Mouse (Mus musculus) hindbrain, embryonic 15.5 days (tissue): ENCODE results near the gene Sox30. TPM values are rescaled to one million over a fixed set of nuclear protein-coding genes. Genes with fewer than 3 reads are reported as not detected.

ENCODE experiments used
- ATAC-seq: fragments of 200-750 bp; cut with Nextera tagmentation; 2 replicates; pipeline ENCODE4 v1.8.0; 2017; ENCODE audit warnings: low read depth, moderate number of reproducible peaks, moderate TSS enrichment; ENCODE audit not compliant: low FRiP score
- H3K27ac ChIP-seq: fragments of 300-500 bp; sonication (generic); replicated peaks from 2 replicates; pipeline ENCODE4 v1.5.1; 2015; ENCODE audit warnings: mild to moderate bottlenecking, inconsistent platforms
- H3K27me3 ChIP-seq: fragments of 300-500 bp; sonication (generic); 2 replicates; pipeline ENCODE4 v1.6.1; 2015; ENCODE audit warnings: control low read depth, inconsistent platforms
- H3K36me3 ChIP-seq: fragments of 300-500 bp; sonication (generic); 2 replicates; pipeline ENCODE4 v1.6.1; 2015; ENCODE audit warnings: control low read depth, inconsistent platforms
- H3K4me1 ChIP-seq: fragments of 300-500 bp; sonication (generic); replicated peaks from 2 replicates; pipeline ENCODE4 v1.6.1; 2015; ENCODE audit warnings: control low read depth, inconsistent platforms
- H3K4me2 ChIP-seq: fragments of 300-500 bp; sonication (generic); 2 replicates; pipeline ENCODE4 v1.6.1; 2015; ENCODE audit warnings: moderate library complexity, mild to moderate bottlenecking, inconsistent platforms
- H3K4me3 ChIP-seq: fragments of 300-500 bp; sonication (generic); 2 replicates; pipeline ENCODE4 v1.5.1; 2015; ENCODE audit warnings: mild to moderate bottlenecking, inconsistent platforms
- H3K9ac ChIP-seq: fragments of 300-500 bp; sonication (generic); 2 replicates; pipeline ENCODE4 v1.6.1; 2015; ENCODE audit warnings: inconsistent platforms
- H3K9me3 ChIP-seq: fragments of 300-500 bp; sonication (generic); 2 replicates; pipeline ENCODE4 v1.6.1; 2016; ENCODE audit warnings: control low read depth, inconsistent platforms
- WGBS: fragments of 180-500 bp; shearing (Covaris S2); methylation state at CpG from one replicate; pipeline ENCODE4 v1.1.7; 2015; 5-methylcytosine and 5-hydroxymethylcytosine counted together
- polyA plus RNA-seq: library from polyadenylated mRNA; unstranded; fragments of >200 nt; fragmentation: Nextera tagmentation; extraction: Ambion mirVana; gene quantifications from 2 replicates; pipeline ENCODE4 v1.2.1, GENCODE M21; 2015

The Sox30 gene
- polyA plus RNA-seq, 1 experiment from 2014 or later = 0.16 TPM

DNA sequence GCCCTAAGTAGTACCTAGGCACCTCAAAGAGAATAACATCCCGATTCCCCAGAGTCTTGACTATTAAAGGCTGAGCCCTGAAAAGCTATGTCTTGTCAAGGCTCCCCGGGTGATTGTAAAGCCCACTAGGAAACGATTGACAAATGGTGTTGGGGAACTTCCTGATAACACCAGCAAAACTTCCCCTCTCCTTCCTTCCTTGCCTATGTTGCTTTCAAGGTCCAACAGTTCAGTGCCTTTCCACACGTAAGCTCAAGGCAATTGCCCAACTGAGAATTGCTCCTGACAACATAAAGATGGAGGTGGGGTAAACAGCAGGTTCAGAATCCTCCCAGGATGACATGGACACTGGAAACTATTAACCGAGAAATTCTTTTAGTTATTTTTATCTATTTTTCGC lies 42.9 kb downstream of the Sox30 start:
- H3K4me1 ChIP-seq = no peaks in the 10 kb centered on the region
- H3K27me3 ChIP-seq = no peaks in the 10 kb centered on the region
- H3K4me3 ChIP-seq = no peak overlapping the region
- WGBS = 84% methylated on average over 6 of the region's 6 CpGs
- ATAC-seq = no peak
- H3K27ac ChIP-seq = no peak overlapping the region
- no peak overlapping the region for H3K4me2 ChIP-seq
- H3K9ac ChIP-seq = no peak overlapping the region
- H3K36me3 ChIP-seq = no peaks in the 10 kb centered on the region
- no peaks in the 10 kb centered on the region for H3K9me3 ChIP-seq

DNA sequence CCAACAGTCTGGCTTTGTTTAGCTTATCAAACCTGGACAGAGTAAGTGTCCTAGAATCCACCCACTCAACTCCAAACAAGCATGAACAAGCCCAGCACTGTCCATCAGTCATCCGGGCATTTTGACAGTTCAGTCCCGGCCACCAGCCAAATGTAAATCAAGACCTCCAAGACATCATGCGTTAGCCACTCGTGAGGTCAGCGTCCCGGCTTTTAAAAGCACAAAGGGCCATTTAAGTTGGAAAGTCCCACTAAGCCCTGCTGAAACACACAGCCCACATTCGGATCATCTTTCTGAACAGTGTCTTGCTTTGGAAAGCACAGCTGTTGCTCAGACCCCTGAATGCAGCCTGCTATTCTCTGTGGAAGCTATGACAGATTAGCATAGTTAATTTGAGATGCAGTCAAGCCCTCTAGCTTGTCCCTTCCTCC lies 45.9 kb downstream of the Sox30 start:
- no peak overlapping the region for H3K27ac ChIP-seq
- H3K9ac ChIP-seq = no peak overlapping the region
- 30% methylated on average over 7 of the region's 7 CpGs for WGBS
- H3K4me2 ChIP-seq = no peak overlapping the region
- H3K27me3 ChIP-seq = no peaks in the 10 kb centered on the region
- H3K4me3 ChIP-seq = no peak overlapping the region
- no peak for ATAC-seq
- 0 out of 2 replicates have a peak, but pooled peaks cover 3% of the 10 kb centered on the region for H3K4me1 ChIP-seq
- no peaks in the 10 kb centered on the region for H3K9me3 ChIP-seq
- H3K36me3 ChIP-seq = no peaks in the 10 kb centered on the region

GRCm38 (mm10) chr11:46027952-46028814 lies 48.1 kb downstream of the Sox30 start:
- Histone ChIP-seq H3K27me3 (no peaks in the 10 kb centered on the region), H3K9ac (no peak overlapping the region), H3K27ac (no peak overlapping the region), H3K36me3 (no peaks in the 10 kb centered on the region), H3K4me3 (no peak overlapping the region), H3K9me3 (no peaks in the 10 kb centered on the region), H3K4me2 (no peak overlapping the region), H3K4me1 (0 out of 2 replicates have a peak, but pooled peaks cover 3% of the 10 kb centered on the region)
- no peak for ATAC-seq
- 87% methylated on average over 6 of the region's 6 CpGs for WGBS

DNA sequence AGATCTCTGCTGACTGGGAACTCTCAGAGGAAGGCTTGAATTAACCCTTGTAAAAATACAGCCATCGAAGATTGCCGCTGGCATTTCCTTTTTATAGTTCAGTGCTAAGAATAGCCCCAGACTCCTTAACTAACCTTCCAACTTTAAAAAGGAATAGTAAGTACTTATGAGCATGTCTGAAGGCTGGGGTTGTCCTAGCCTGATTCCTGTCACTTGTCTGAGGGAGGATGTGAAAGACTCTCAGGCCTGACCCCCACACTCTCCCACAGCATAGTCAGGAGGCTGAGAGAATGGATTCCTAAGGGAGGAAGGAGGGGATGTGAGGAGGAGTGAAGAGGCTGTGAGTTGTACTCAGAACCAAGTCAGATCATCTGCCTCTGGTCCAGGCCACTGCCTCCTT lies 49.4 kb downstream of the Sox30 start:
- Histone ChIP-seq H3K9ac (no peak overlapping the region), H3K4me1 (0 out of 2 replicates have a peak, but pooled peaks cover 3% of the 10 kb centered on the region), H3K9me3 (no peaks in the 10 kb centered on the region), H3K27me3 (no peaks in the 10 kb centered on the region), H3K27ac (no peak overlapping the region), H3K4me3 (no peak overlapping the region), H3K4me2 (no peak overlapping the region), H3K36me3 (no peaks in the 10 kb centered on the region)
- no peak for ATAC-seq
- WGBS = 77% methylated on average over 2 of the region's 2 CpGs

- Histone ChIP-seq H3K36me3 (no peaks in the 10 kb centered on the region), H3K4me1 (0 out of 2 replicates have a peak, but pooled peaks cover 3% of the 10 kb centered on the region), H3K4me2 (no peak overlapping the region), H3K27ac (no peak overlapping the region), H3K9me3 (no peaks in the 10 kb centered on the region), H3K27me3 (no peaks in the 10 kb centered on the region), H3K4me3 (no peak overlapping the region), H3K9ac (no peak overlapping the region)
- 63% methylated on average over 2 of the region's 2 CpGs for WGBS
- ATAC-seq = 0 out of 2 replicates have a peak, but pooled peaks have one; percentile 42
Measured at GRCm38 (mm10) chr11:46030026-46030425, 49.9 kb downstream of the Sox30 start.

- H3K27ac ChIP-seq = no peak overlapping the region
- H3K4me2 ChIP-seq = no peak overlapping the region
- H3K27me3 ChIP-seq = no peaks in the 10 kb centered on the region
- no peaks in the 10 kb centered on the region for H3K9me3 ChIP-seq
- no peak for ATAC-seq
- no peak overlapping the region for H3K4me3 ChIP-seq
- H3K4me1 ChIP-seq = 0 out of 2 replicates have a peak, but pooled peaks cover 3% of the 10 kb centered on the region
- H3K9ac ChIP-seq = no peak overlapping the region
- H3K36me3 ChIP-seq = no peaks in the 10 kb centered on the region
- whole genome bisulfite sequencing = 62% methylated on average over 3 of the region's 3 CpGs
Measured at GRCm38 (mm10) chr11:46031470-46031869, 51.4 kb downstream of the Sox30 start.

DNA sequence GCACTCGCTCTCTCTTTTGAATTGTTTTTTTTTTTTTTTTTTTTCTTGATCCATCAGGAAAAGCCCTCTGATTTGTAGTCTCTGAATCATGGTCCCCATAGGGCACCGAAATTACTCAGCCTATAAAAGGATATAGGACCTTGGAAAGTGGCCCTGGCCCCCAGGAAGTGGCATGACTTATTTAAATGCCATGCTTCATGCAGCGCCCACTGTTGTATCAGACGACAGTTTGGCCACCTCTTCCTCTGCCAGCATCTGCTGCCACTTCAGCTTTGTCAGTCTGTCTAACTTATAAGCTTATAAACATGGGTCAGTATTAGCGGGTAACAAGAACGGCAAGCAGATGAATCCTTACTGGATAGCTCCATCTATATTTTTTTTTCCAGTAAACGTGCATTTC lies 52.8 kb downstream of the Sox30 start:
- Histone ChIP-seq H3K27me3 (no peaks in the 10 kb centered on the region), H3K36me3 (no peaks in the 10 kb centered on the region), H3K4me3 (no peak overlapping the region), H3K27ac (no peak overlapping the region), H3K9me3 (no peaks in the 10 kb centered on the region), H3K4me2 (no peak overlapping the region), H3K4me1 (0 out of 2 replicates have a peak, but pooled peaks cover 3% of the 10 kb centered on the region), H3K9ac (no peak overlapping the region)
- 89% methylated on average over 7 of the region's 7 CpGs for WGBS
- no peak for ATAC-seq

DNA sequence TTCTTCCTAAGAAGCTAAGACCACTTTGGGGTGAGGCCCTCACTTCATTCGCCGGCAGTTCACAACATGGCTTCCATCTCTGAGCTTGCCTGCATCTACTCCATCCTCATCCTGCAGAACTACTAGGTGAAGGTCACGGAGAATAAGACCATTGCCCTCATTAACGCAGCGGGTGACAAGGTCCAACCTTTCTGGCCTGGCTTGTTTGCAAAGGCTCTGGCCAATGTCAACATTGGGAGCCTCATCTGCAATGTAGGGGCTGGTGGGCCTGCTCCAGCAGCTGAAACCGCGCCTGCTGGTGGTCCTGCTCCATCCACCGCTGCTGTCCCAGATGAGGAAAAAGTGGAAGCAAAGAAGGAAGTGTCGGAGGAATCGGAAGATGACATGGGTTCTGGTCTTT lies 56.3 kb downstream of the Sox30 start:
- Histone ChIP-seq H3K27ac (no peak overlapping the region), H3K4me1 (no peaks in the 10 kb centered on the region), H3K9ac (no peak overlapping the region), H3K9me3 (no peaks in the 10 kb centered on the region), H3K4me2 (no peak overlapping the region), H3K4me3 (no peak overlapping the region), H3K36me3 (no peaks in the 10 kb centered on the region), H3K27me3 (no peaks in the 10 kb centered on the region)
- 96% methylated on average over 10 of the region's 10 CpGs for WGBS
- ATAC-seq = no peak

- Histone ChIP-seq H3K4me3 (no peak overlapping the region), H3K4me2 (no peak overlapping the region), H3K4me1 (no peaks in the 10 kb centered on the region), H3K9me3 (no peaks in the 10 kb centered on the region), H3K27ac (no peak overlapping the region), H3K27me3 (no peaks in the 10 kb centered on the region), H3K36me3 (no peaks in the 10 kb centered on the region), H3K9ac (no peak overlapping the region)
- 79% methylated on average over 15 of the region's 15 CpGs for WGBS
- no peak for ATAC-seq
Measured at GRCm38 (mm10) chr11:46038901-46039300, 58.8 kb downstream of the Sox30 start.

DNA sequence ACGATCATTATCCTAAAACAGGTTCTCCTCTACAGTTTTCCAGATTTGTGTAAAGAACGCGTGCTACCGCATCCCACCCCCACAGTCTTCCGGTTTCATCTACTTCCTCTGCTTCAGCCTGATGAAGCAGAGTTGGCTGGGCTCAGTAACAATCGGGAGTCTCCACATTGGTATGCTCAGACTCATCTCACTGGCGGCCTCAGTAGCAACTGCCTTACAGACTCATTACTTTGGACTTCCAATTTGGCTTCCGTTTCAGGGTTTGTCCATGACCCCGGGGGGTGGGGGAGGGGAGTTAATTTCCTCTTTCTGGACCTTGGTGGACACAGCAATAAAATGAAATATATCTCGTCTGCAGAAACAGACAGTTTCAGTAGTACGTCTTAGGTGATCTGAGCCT lies 59.2 kb downstream of the Sox30 start:
- Histone ChIP-seq H3K36me3 (no peaks in the 10 kb centered on the region), H3K9me3 (no peaks in the 10 kb centered on the region), H3K4me3 (no peak overlapping the region), H3K4me1 (no peaks in the 10 kb centered on the region), H3K27ac (no peak overlapping the region), H3K27me3 (no peaks in the 10 kb centered on the region), H3K9ac (no peak overlapping the region), H3K4me2 (no peak overlapping the region)
- no peak for ATAC-seq
- 71% methylated on average over 11 of the region's 11 CpGs for WGBS

- H3K9me3 ChIP-seq = no peaks in the 10 kb centered on the region
- no peaks in the 10 kb centered on the region for H3K27me3 ChIP-seq
- no peaks in the 10 kb centered on the region for H3K36me3 ChIP-seq
- H3K4me2 ChIP-seq = no peak overlapping the region
- 89% methylated on average over 9 of the region's 9 CpGs for WGBS
- H3K9ac ChIP-seq = no peak overlapping the region
- H3K27ac ChIP-seq = no peak overlapping the region
- no peak overlapping the region for H3K4me3 ChIP-seq
- ATAC-seq = no peak
- H3K4me1 ChIP-seq = no peaks in the 10 kb centered on the region
Measured at GRCm38 (mm10) chr11:46040841-46041556, 60.9 kb downstream of the Sox30 start.

GRCm38 (mm10) chr11:46041607-46042267 lies 61.6 kb downstream of the Sox30 start:
- H3K4me3 ChIP-seq = no peak overlapping the region
- H3K36me3 ChIP-seq = no peaks in the 10 kb centered on the region
- no peak overlapping the region for H3K27ac ChIP-seq
- H3K27me3 ChIP-seq = no peaks in the 10 kb centered on the region
- H3K9ac ChIP-seq = no peak overlapping the region
- WGBS = 84% methylated on average over 12 of the region's 12 CpGs
- H3K4me1 ChIP-seq = no peaks in the 10 kb centered on the region
- no peak overlapping the region for H3K4me2 ChIP-seq
- ATAC-seq = no peak
- H3K9me3 ChIP-seq = no peaks in the 10 kb centered on the region
